Mouse (Mus musculus): ENCODE measurements around the gene Scamp1. TPM values are rescaled to one million over a fixed set of nuclear protein-coding genes. Genes with fewer than 3 reads are reported as not detected.

The Scamp1 gene
- polyA plus RNA-seq, 1 experiment from 2014 or later = 7.3 TPM

GRCm38 (mm10) chr13:94271284-94271683 is 14.4 kb downstream of the Scamp1 start:
- ATAC-seq (ENCODE audit: insufficient read depth) = no peak
- WGBS (ENCODE audit: insufficient replicate concordance) = 68% methylated on average over 6 of the region's 6 CpGs
- no peaks in the 10 kb centered on the region for H3K36me3 ChIP-seq (replicated peaks)
- no peaks in the 10 kb centered on the region for H3K27me3 ChIP-seq
- no peak overlapping the region for H3K4me2 ChIP-seq
- no peak overlapping the region for H3K27ac ChIP-seq (replicated peaks)
- no peak overlapping the region for H3K9ac ChIP-seq
- H3K4me1 ChIP-seq (replicated peaks) = peaks cover 37% of the 10 kb centered on the region
- H3K9me3 ChIP-seq (replicated peaks) = no peaks in the 10 kb centered on the region
- no peak overlapping the region for H3K4me3 ChIP-seq (replicated peaks)

GRCm38 (mm10) chr13:94268201-94268600 is 17.5 kb downstream of the Scamp1 start:
- Histone ChIP-seq H3K4me2 (peak overlapping the region; percentile 6; the same call in 1 of the 2 replicates), H3K4me3 (replicated peaks) (no peak overlapping the region), H3K27ac (replicated peaks) (no peak overlapping the region), H3K27me3 (no peaks in the 10 kb centered on the region), H3K36me3 (replicated peaks) (no peaks in the 10 kb centered on the region), H3K4me1 (replicated peaks) (peaks cover 52% of the 10 kb centered on the region), H3K9me3 (replicated peaks) (no peaks in the 10 kb centered on the region), H3K9ac (no peak overlapping the region)
- ATAC-seq (ENCODE audit: insufficient read depth) = no peak
- 13% methylated on average over 7 of the region's 7 CpGs for WGBS (ENCODE audit: insufficient replicate concordance)

- no peak overlapping the region for H3K4me3 ChIP-seq (replicated peaks)
- H3K27me3 ChIP-seq = no peaks in the 10 kb centered on the region
- no peak overlapping the region for H3K9ac ChIP-seq
- WGBS (ENCODE audit: insufficient replicate concordance) = 62% methylated on average over 4 of the region's 4 CpGs
- H3K4me2 ChIP-seq = no peak overlapping the region
- H3K4me1 ChIP-seq (replicated peaks) = peaks cover 62% of the 10 kb centered on the region
- no peaks in the 10 kb centered on the region for H3K9me3 ChIP-seq (replicated peaks)
- H3K36me3 ChIP-seq (replicated peaks) = no peaks in the 10 kb centered on the region
- 0 out of 2 replicates have a peak overlapping the region, but pooled peaks have one; percentile 9 for H3K27ac ChIP-seq (replicated peaks)
- ATAC-seq (ENCODE audit: insufficient read depth) = no peak
Measured at GRCm38 (mm10) chr13:94267190-94267589, 18.5 kb downstream of the Scamp1 start.

GRCm38 (mm10) chr13:94266530-94266929 is 19.1 kb downstream of the Scamp1 start:
- WGBS (ENCODE audit: insufficient replicate concordance) = 35% methylated on average over 6 of the region's 6 CpGs
- peaks cover 68% of the 10 kb centered on the region for H3K4me1 ChIP-seq (replicated peaks)
- no peak for ATAC-seq (ENCODE audit: insufficient read depth)
- H3K4me2 ChIP-seq = no peak overlapping the region
- H3K9ac ChIP-seq = no peak overlapping the region
- H3K27ac ChIP-seq (replicated peaks) = no peak overlapping the region
- no peak overlapping the region for H3K4me3 ChIP-seq (replicated peaks)
- no peaks in the 10 kb centered on the region for H3K27me3 ChIP-seq
- H3K9me3 ChIP-seq (replicated peaks) = no peaks in the 10 kb centered on the region
- H3K36me3 ChIP-seq (replicated peaks) = no peaks in the 10 kb centered on the region

GRCm38 (mm10) chr13:94265291-94265690 is 20.4 kb downstream of the Scamp1 start:
- H3K36me3 ChIP-seq (replicated peaks) = no peaks in the 10 kb centered on the region
- no peak overlapping the region for H3K4me2 ChIP-seq
- H3K9ac ChIP-seq = no peak overlapping the region
- no peak for ATAC-seq (ENCODE audit: insufficient read depth)
- no peak overlapping the region for H3K4me3 ChIP-seq (replicated peaks)
- H3K9me3 ChIP-seq (replicated peaks) = no peaks in the 10 kb centered on the region
- WGBS (ENCODE audit: insufficient replicate concordance) = 72% methylated on average over 3 of the region's 3 CpGs
- no peak overlapping the region for H3K27ac ChIP-seq (replicated peaks)
- H3K4me1 ChIP-seq (replicated peaks) = peaks cover 67% of the 10 kb centered on the region
- H3K27me3 ChIP-seq = no peaks in the 10 kb centered on the region

GRCm38 (mm10) chr13:94263943-94264342 is 21.7 kb downstream of the Scamp1 start:
- H3K4me2 ChIP-seq = peak overlapping the region; percentile 38
- no peaks in the 10 kb centered on the region for H3K36me3 ChIP-seq (replicated peaks)
- no peak overlapping the region for H3K9ac ChIP-seq
- H3K9me3 ChIP-seq (replicated peaks) = no peaks in the 10 kb centered on the region
- peaks cover 70% of the 10 kb centered on the region for H3K4me1 ChIP-seq (replicated peaks)
- 18% methylated on average over 5 of the region's 5 CpGs for WGBS (ENCODE audit: insufficient replicate concordance)
- peak overlapping the region; percentile 9; the same call in 1 of the 2 replicates for H3K4me3 ChIP-seq (replicated peaks)
- H3K27ac ChIP-seq (replicated peaks) = peak overlapping the region; percentile 74
- peak; percentile 86 for ATAC-seq (ENCODE audit: insufficient read depth)
- H3K27me3 ChIP-seq = no peaks in the 10 kb centered on the region

- ATAC-seq (ENCODE audit: insufficient read depth) = peak; percentile 69
- Histone ChIP-seq H3K9ac (no peak overlapping the region), H3K9me3 (replicated peaks) (no peaks in the 10 kb centered on the region), H3K4me1 (replicated peaks) (peaks cover 68% of the 10 kb centered on the region), H3K27ac (replicated peaks) (peak overlapping the region; percentile 74), H3K4me3 (replicated peaks) (no peak overlapping the region), H3K27me3 (no peaks in the 10 kb centered on the region), H3K36me3 (replicated peaks) (no peaks in the 10 kb centered on the region), H3K4me2 (no peak overlapping the region)
- 25% methylated on average over 4 of the region's 4 CpGs for WGBS (ENCODE audit: insufficient replicate concordance)
Measured at GRCm38 (mm10) chr13:94262551-94262950, 23.1 kb downstream of the Scamp1 start.

GRCm38 (mm10) chr13:94261624-94262023 is 24.0 kb downstream of the Scamp1 start:
- H3K9ac ChIP-seq = no peak overlapping the region
- H3K4me1 ChIP-seq (replicated peaks) = peaks cover 68% of the 10 kb centered on the region

GRCm38 (mm10) chr13:94260961-94261360 is 24.7 kb downstream of the Scamp1 start:
- Histone ChIP-seq H3K27me3 (no peaks in the 10 kb centered on the region), H3K9me3 (replicated peaks) (no peaks in the 10 kb centered on the region), H3K36me3 (replicated peaks) (no peaks in the 10 kb centered on the region), H3K4me2 (no peak overlapping the region), H3K4me1 (replicated peaks) (peaks cover 62% of the 10 kb centered on the region), H3K9ac (no peak overlapping the region), H3K27ac (replicated peaks) (no peak overlapping the region), H3K4me3 (replicated peaks) (no peak overlapping the region)
- ATAC-seq (ENCODE audit: insufficient read depth) = no peak
- WGBS (ENCODE audit: insufficient replicate concordance) = 82% methylated on average over 8 of the region's 8 CpGs

More at GRCm38 (mm10) chr13:94261624-94262023, 24.0 kb downstream of the Scamp1 start:
- no peak for ATAC-seq (ENCODE audit: insufficient read depth)
- Histone ChIP-seq H3K4me3 (replicated peaks) (no peak overlapping the region), H3K4me2 (no peak overlapping the region), H3K27me3 (no peaks in the 10 kb centered on the region), H3K9me3 (replicated peaks) (no peaks in the 10 kb centered on the region), H3K27ac (replicated peaks) (peak overlapping the region; percentile 74; the same call in 1 of the 2 replicates), H3K36me3 (replicated peaks) (no peaks in the 10 kb centered on the region)
- 75% methylated on average over 6 of the region's 6 CpGs for WGBS (ENCODE audit: insufficient replicate concordance)

- H3K27me3 ChIP-seq = no peaks in the 10 kb centered on the region
- peak overlapping the region; percentile 1; the same call in 1 of the 2 replicates for H3K27ac ChIP-seq (replicated peaks)
- peak; percentile 29; the same call in 1 of the 2 replicates for ATAC-seq (ENCODE audit: insufficient read depth)
- peaks cover 58% of the 10 kb centered on the region for H3K4me1 ChIP-seq (replicated peaks)
- H3K4me2 ChIP-seq = peak overlapping the region; percentile 27
- no peak overlapping the region for H3K9ac ChIP-seq
- H3K36me3 ChIP-seq (replicated peaks) = no peaks in the 10 kb centered on the region
- H3K9me3 ChIP-seq (replicated peaks) = no peaks in the 10 kb centered on the region
- H3K4me3 ChIP-seq (replicated peaks) = no peak overlapping the region
- WGBS (ENCODE audit: insufficient replicate concordance) = 17% methylated on average over 5 of the region's 5 CpGs
Measured at GRCm38 (mm10) chr13:94259210-94259609, 26.4 kb downstream of the Scamp1 start.

GRCm38 (mm10) chr13:94258530-94258929 is 27.1 kb downstream of the Scamp1 start:
- peak overlapping the region; percentile 1; the same call in 1 of the 2 replicates for H3K27ac ChIP-seq (replicated peaks)
- no peaks in the 10 kb centered on the region for H3K9me3 ChIP-seq (replicated peaks)
- H3K36me3 ChIP-seq (replicated peaks) = no peaks in the 10 kb centered on the region
- no peaks in the 10 kb centered on the region for H3K27me3 ChIP-seq
- ATAC-seq (ENCODE audit: insufficient read depth) = no peak
- no peak overlapping the region for H3K9ac ChIP-seq
- WGBS (ENCODE audit: insufficient replicate concordance) = 74% methylated on average over 6 of the region's 6 CpGs
- H3K4me3 ChIP-seq (replicated peaks) = no peak overlapping the region
- H3K4me1 ChIP-seq (replicated peaks) = peaks cover 51% of the 10 kb centered on the region
- no peak overlapping the region for H3K4me2 ChIP-seq

- H3K4me1 ChIP-seq (replicated peaks) = peaks cover 43% of the 10 kb centered on the region
Measured at GRCm38 (mm10) chr13:94257711-94258110, 27.9 kb downstream of the Scamp1 start.

More at GRCm38 (mm10) chr13:94257711-94258110, 27.9 kb downstream of the Scamp1 start:
- H3K4me2 ChIP-seq = no peak overlapping the region
- WGBS (ENCODE audit: insufficient replicate concordance) = 50% methylated on average over 2 of the region's 2 CpGs
- H3K9me3 ChIP-seq (replicated peaks) = no peaks in the 10 kb centered on the region
- ATAC-seq (ENCODE audit: insufficient read depth) = no peak
- no peak overlapping the region for H3K27ac ChIP-seq (replicated peaks)
- no peaks in the 10 kb centered on the region for H3K27me3 ChIP-seq
- H3K9ac ChIP-seq = no peak overlapping the region
- no peak overlapping the region for H3K4me3 ChIP-seq (replicated peaks)
- no peaks in the 10 kb centered on the region for H3K36me3 ChIP-seq (replicated peaks)
